Mouse (Mus musculus) kidney, adult 2 months (tissue): ENCODE measurements around the gene Irak2.

ENCODE experiments used
- CTCF ChIP-seq: fragments of 200-500 bp; conservative IDR thresholded peaks from 2 replicates; pipeline ENCODE4 v1.5.1; 2011; ENCODE audit warnings: low read depth, mild to moderate bottlenecking, control low read depth, low read length, moderate library complexity, mixed read lengths; ENCODE audit not compliant: insufficient read depth, insufficient read length
- POLR2A ChIP-seq: fragments of 200-500 bp; IDR thresholded peaks from one replicate; pipeline ENCODE4 v1.6.1; 2011; ENCODE audit warnings: low read depth, low read length, control low read depth

GRCm38 (mm10) chr6:113681271-113681670, 43.0 kb downstream of the Irak2 start:
- peak; percentile 95 for TF ChIP-seq CTCF
- TF ChIP-seq POLR2A = no peak
